Mouse (Mus musculus) megakaryocyte progenitor cell, adult 5-6 weeks (primary cell): Measurements from ENCODE around the gene Eps15l1. TPM values are rescaled to one million over a fixed set of nuclear protein-coding genes. Genes with fewer than 3 reads are reported as not detected.

Experiments
- ATAC-seq: replicated peaks from 2 replicates; pipeline ENCODE4 v1.8.0; 2016; ENCODE audit warnings: mild to moderate bottlenecking, moderate TSS enrichment, inconsistent platforms; ENCODE audit not compliant: poor library complexity
- total RNA-seq, 2 experiments: library from RNA; stranded (forward) in 1 of 2; stranded (reverse) in 1 of 2; fragments of 157-497, 149-512 nt in 1 of 2; fragments of 200-1000 nt in 1 of 2; gene quantifications; 2 replicates each; pipeline versions ENCODE4 v1.2.3 to v1.2.4; 2015 to 2017

Gene Eps15l1
- total RNA-seq, 2 experiments from 2014 or later = 35.2 to 57.1 TPM

- ATAC-seq = no peak
These were observed 6.0 kb downstream of the Eps15l1 start for GRCm38 (mm10) chr8:72415252-72415651.

- ATAC-seq = peak; percentile 85
These were observed 7.4 kb downstream of the Eps15l1 start for GRCm38 (mm10) chr8:72413839-72414238.

- no peak for ATAC-seq
These were observed 11.8 kb downstream of the Eps15l1 start for GRCm38 (mm10) chr8:72409443-72409842.

GRCm38 (mm10) chr8:72407878-72408277 lies 13.4 kb downstream of the Eps15l1 start:
- no peak for ATAC-seq

- ATAC-seq = no peak
These were observed 18.3 kb downstream of the Eps15l1 start for GRCm38 (mm10) chr8:72402981-72403380.

- no peak for ATAC-seq
These were observed 19.9 kb downstream of the Eps15l1 start for GRCm38 (mm10) chr8:72401381-72401780.

- ATAC-seq = no peak
These were observed 35.5 kb downstream of the Eps15l1 start for GRCm38 (mm10) chr8:72385737-72386136.

- ATAC-seq = peak; percentile 60; the same call in 1 of the 2 replicates
These were observed 38.9 kb downstream of the Eps15l1 start for GRCm38 (mm10) chr8:72382395-72382794.

- ATAC-seq = no peak
These were observed 40.6 kb downstream of the Eps15l1 start for GRCm38 (mm10) chr8:72380656-72381055.

GRCm38 (mm10) chr8:72376900-72377299 lies 44.4 kb downstream of the Eps15l1 start:
- no peak for ATAC-seq

GRCm38 (mm10) chr8:72376309-72376708 lies 45.0 kb downstream of the Eps15l1 start:
- no peak for ATAC-seq

GRCm38 (mm10) chr8:72375161-72375560 lies 46.1 kb downstream of the Eps15l1 start:
- ATAC-seq = no peak

- ATAC-seq = no peak
These were observed 48.9 kb downstream of the Eps15l1 start for GRCm38 (mm10) chr8:72372311-72372710.

GRCm38 (mm10) chr8:72371356-72371755 lies 49.9 kb downstream of the Eps15l1 start:
- no peak for ATAC-seq

GRCm38 (mm10) chr8:72366435-72366834 lies 54.8 kb downstream of the Eps15l1 start:
- ATAC-seq = no peak

- ATAC-seq = peak; percentile 94
These were observed 55.4 kb downstream of the Eps15l1 start for GRCm38 (mm10) chr8:72365826-72366225.

GRCm38 (mm10) chr8:72365016-72365415 lies 56.2 kb downstream of the Eps15l1 start:
- no peak for ATAC-seq

- ATAC-seq = no peak
These were observed 57.8 kb downstream of the Eps15l1 start for GRCm38 (mm10) chr8:72363457-72363856.

- ATAC-seq = no peak
These were observed 58.5 kb downstream of the Eps15l1 start for GRCm38 (mm10) chr8:72362754-72363153.

GRCm38 (mm10) chr8:72360162-72360561 lies 61.1 kb downstream of the Eps15l1 start:
- ATAC-seq = peak; percentile 35

GRCm38 (mm10) chr8:72356593-72356992 lies 64.7 kb downstream of the Eps15l1 start:
- no peak for ATAC-seq

- ATAC-seq = peak; percentile 73
These were observed 67.0 kb downstream of the Eps15l1 start for GRCm38 (mm10) chr8:72354272-72354671.

- ATAC-seq = no peak
These were observed 67.6 kb downstream of the Eps15l1 start for GRCm38 (mm10) chr8:72353700-72354045.
